Mouse (Mus musculus): ENCODE results near the gene Atf4. TPM values are rescaled to one million over a fixed set of nuclear protein-coding genes. Genes with fewer than 3 reads are reported as not detected.

Gene Atf4
- total RNA-seq (2014; rRNA removed) (151 and 168 TPM in 2 replicates), polyA plus RNA-seq (2015; fragmentation: Nextera tagmentation; extraction: Ambion mirVana) (107 and 110 TPM in 2 replicates)

DNA sequence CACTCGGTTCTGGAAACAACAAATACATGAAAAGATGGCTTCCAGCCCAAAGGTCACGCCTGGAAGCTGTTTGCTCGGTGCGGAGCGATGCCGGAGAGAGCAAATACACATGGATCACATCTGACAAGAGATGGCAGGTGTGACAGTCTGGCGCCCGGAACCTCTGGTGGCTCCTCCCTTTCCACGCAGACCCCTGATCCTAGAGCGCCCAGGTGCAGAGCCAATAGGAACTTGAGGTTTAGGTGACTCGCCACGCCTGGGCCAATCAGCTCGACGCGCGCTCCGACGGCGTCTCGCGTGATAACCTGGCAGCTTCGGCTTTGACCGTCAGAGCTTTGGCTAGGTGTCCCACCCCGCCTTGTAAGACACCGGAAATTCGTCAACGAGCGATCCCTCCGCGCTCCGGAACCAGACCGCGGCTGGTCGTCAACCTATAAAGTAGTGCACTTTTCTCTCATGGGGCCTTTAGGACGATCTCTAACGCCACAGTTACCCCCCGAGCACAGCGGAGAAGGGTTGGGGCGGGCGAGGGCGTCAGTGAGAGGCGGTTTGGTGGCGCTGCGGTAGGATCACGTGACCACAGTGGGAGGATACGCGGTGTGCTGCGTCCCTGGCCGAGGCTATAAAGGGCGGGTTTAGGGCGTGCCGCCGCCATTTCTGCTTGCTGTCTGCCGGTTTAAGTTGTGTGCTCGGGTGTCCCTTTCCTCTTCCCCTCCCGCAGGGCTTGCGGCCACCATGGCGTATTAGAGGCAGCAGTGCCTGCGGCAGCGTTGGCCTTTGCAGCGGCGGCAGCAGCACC lies at the start of gene Atf4:
Gene Atf4 (plus strand): TSS at position 338 of the 799 bp plus-strand sequence.
- H3K27ac ChIP-seq (ENCODE audit: low read depth, low read length) = peak within 1 kb of the TSS; percentile 99
- H3K9me3 ChIP-seq (ENCODE audit: low read length) = no peaks in the 10 kb centered on the region
- H3K4me3 ChIP-seq (ENCODE audit: low read depth, low read length) = peak within 1 kb of the TSS; percentile 90
- WGBS = under 1% methylated on average over 61 of the region's 62 CpGs
- ATAC-seq (ENCODE audit: low FRiP score) = peak; percentile 95
- TF ChIP-seq CTCF (IDR thresholded peaks at IDR 0.05) = no peak; the same call in 1 of the 2 replicates
- peak within 1 kb of the TSS; percentile 100 for H3K9ac ChIP-seq (replicated peaks; ENCODE audit: low read length, poor library complexity, severe bottlenecking)
- H3K27me3 ChIP-seq (ENCODE audit: insufficient read depth, low read length) = no peaks in the 10 kb centered on the region
- H3K36me3 ChIP-seq (ENCODE audit: insufficient read depth, low read length) = peaks cover 44% of the 10 kb centered on the region
- peak within 1 kb of the TSS; percentile 95 for H3K4me2 ChIP-seq (ENCODE audit: low read depth, low read length, poor library complexity, severe bottlenecking)
- DNase-seq (ENCODE audit: low spot score) = peak; percentile 100
- H3K4me1 ChIP-seq (ENCODE audit: insufficient read depth, low read length) = peaks cover 6% of the 10 kb centered on the region; the same call in 1 of the 2 replicates

- ATAC-seq (ENCODE audit: low FRiP score) (no peak), DNase-seq (ENCODE audit: low spot score) (no peak)
- Histone ChIP-seq H3K4me2 (ENCODE audit: low read depth, low read length, poor library complexity, severe bottlenecking) (no peak overlapping the region), H3K4me1 (ENCODE audit: insufficient read depth, low read length) (no peaks in the 10 kb centered on the region), H3K27me3 (ENCODE audit: insufficient read depth, low read length) (no peaks in the 10 kb centered on the region), H3K9me3 (ENCODE audit: low read length) (no peaks in the 10 kb centered on the region), H3K27ac (ENCODE audit: low read depth, low read length) (no peak overlapping the region), H3K36me3 (ENCODE audit: insufficient read depth, low read length) (peaks cover 4% of the 10 kb centered on the region; the same call in 1 of the 2 replicates), H3K4me3 (ENCODE audit: low read depth, low read length) (no peak overlapping the region), H3K9ac (replicated peaks; ENCODE audit: low read length, poor library complexity, severe bottlenecking) (no peak overlapping the region)
- no peak for TF ChIP-seq CTCF (IDR thresholded peaks at IDR 0.05)
- 95% methylated on average over 3 of the region's 3 CpGs for WGBS
Measured at GRCm38 (mm10) chr15:80206057-80206565, 48.9 kb upstream of the Atf4 start.

- Histone ChIP-seq H3K4me2 (ENCODE audit: low read depth, low read length, poor library complexity, severe bottlenecking) (no peak overlapping the region), H3K36me3 (ENCODE audit: insufficient read depth, low read length) (peaks cover 24% of the 10 kb centered on the region), H3K4me1 (ENCODE audit: insufficient read depth, low read length) (no peaks in the 10 kb centered on the region), H3K4me3 (ENCODE audit: low read depth, low read length) (no peak overlapping the region), H3K9me3 (ENCODE audit: low read length) (no peaks in the 10 kb centered on the region), H3K27me3 (ENCODE audit: insufficient read depth, low read length) (no peaks in the 10 kb centered on the region), H3K9ac (replicated peaks; ENCODE audit: low read length, poor library complexity, severe bottlenecking) (no peak overlapping the region), H3K27ac (ENCODE audit: low read depth, low read length) (peak overlapping the region; percentile 32; the same call in 1 of the 2 replicates)
- 16% methylated on average over 4 of the region's 4 CpGs for whole genome bisulfite sequencing
- no peak for TF ChIP-seq CTCF (IDR thresholded peaks at IDR 0.05)
- DNase-seq (ENCODE audit: low spot score) (no peak), ATAC-seq (ENCODE audit: low FRiP score) (no peak)
Measured at GRCm38 (mm10) chr15:80208446-80208845, 46.5 kb upstream of the Atf4 start.

DNA sequence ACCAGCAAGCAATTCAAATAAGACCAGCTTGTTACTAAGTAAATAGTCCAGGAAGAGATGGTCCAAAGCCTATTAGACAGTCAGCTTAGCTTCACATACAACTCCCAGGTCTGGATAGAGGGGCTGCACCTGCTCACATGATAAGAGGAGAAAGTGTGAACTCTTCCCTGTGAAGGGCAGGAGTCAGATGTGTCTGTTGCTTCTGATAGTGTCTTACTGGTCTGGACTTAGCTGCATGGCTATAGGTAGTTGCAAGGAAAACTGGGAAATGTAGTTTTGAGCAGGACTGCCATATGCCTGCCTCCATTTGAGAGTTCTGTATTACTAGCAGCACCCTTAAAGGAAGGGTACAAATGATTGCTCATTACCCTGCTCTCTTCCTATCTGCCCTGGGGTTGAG lies 41.3 kb upstream of the Atf4 start:
- no peak for DNase-seq (ENCODE audit: low spot score)
- no peak overlapping the region for H3K9ac ChIP-seq (replicated peaks; ENCODE audit: low read length, poor library complexity, severe bottlenecking)
- no peak overlapping the region for H3K4me3 ChIP-seq (ENCODE audit: low read depth, low read length)
- H3K27ac ChIP-seq (ENCODE audit: low read depth, low read length) = no peak overlapping the region
- no peak overlapping the region for H3K4me2 ChIP-seq (ENCODE audit: low read depth, low read length, poor library complexity, severe bottlenecking)
- no peak for TF ChIP-seq CTCF (IDR thresholded peaks at IDR 0.05)
- H3K27me3 ChIP-seq (ENCODE audit: insufficient read depth, low read length) = no peaks in the 10 kb centered on the region
- H3K9me3 ChIP-seq (ENCODE audit: low read length) = no peaks in the 10 kb centered on the region
- H3K4me1 ChIP-seq (ENCODE audit: insufficient read depth, low read length) = no peaks in the 10 kb centered on the region
- H3K36me3 ChIP-seq (ENCODE audit: insufficient read depth, low read length) = peaks cover 24% of the 10 kb centered on the region
- no peak for ATAC-seq (ENCODE audit: low FRiP score)

- Histone ChIP-seq H3K4me2 (ENCODE audit: low read depth, low read length, poor library complexity, severe bottlenecking) (no peak overlapping the region), H3K9ac (replicated peaks; ENCODE audit: low read length, poor library complexity, severe bottlenecking) (no peak overlapping the region), H3K4me1 (ENCODE audit: insufficient read depth, low read length) (no peaks in the 10 kb centered on the region), H3K36me3 (ENCODE audit: insufficient read depth, low read length) (peaks cover 21% of the 10 kb centered on the region), H3K27ac (ENCODE audit: low read depth, low read length) (no peak overlapping the region; the same call in 1 of the 2 replicates), H3K27me3 (ENCODE audit: insufficient read depth, low read length) (no peaks in the 10 kb centered on the region), H3K4me3 (ENCODE audit: low read depth, low read length) (no peak overlapping the region), H3K9me3 (ENCODE audit: low read length) (no peaks in the 10 kb centered on the region)
- DNase-seq (ENCODE audit: low spot score) (peak; percentile 63), ATAC-seq (ENCODE audit: low FRiP score) (no peak)
- TF ChIP-seq CTCF (IDR thresholded peaks at IDR 0.05) = peak; percentile 65
- 15% methylated on average over 10 of the region's 10 CpGs for WGBS
Measured at GRCm38 (mm10) chr15:80215716-80216479, 39.1 kb upstream of the Atf4 start.

Data from midbrain, postnatal 0 days (tissue).